Mouse (Mus musculus): ENCODE data around the gene Cnnm4. TPM values are rescaled to one million over a fixed set of nuclear protein-coding genes. Genes with fewer than 3 reads are reported as not detected.

Gene Cnnm4
- total RNA-seq, 1 experiment: 10.7 TPM

DNA sequence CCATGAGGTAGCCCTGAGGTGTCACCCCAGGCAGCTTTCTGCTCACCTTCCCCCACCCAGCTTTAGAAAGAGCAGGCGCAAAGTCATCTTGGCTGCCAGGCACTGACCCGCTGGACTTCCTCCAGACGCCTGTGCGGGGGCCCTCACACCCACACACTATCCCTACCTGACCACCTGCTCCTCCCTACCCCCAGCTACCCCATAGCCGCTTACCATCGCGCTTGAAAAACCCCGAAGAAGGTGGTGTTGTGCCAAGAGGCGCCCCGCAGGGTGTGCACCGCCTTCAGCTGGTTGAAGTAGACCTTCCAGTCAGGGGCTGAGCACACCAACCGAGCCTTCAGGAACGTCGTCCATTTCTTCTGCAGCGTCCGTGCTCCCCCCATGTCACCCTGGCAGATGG is 81.1 kb downstream of the Cnnm4 start:
- Histone ChIP-seq H3K27ac (ENCODE audit: insufficient read depth, low read depth, low read length, poor library complexity, severe bottlenecking) (no peak overlapping the region), H3K4me1 (ENCODE audit: control insufficient read depth in 2 of 2, insufficient read depth in 2 of 2, low read length in 2 of 2, poor library complexity in 1 of 2) (peaks cover 3 to 15% of the 10 kb centered on the region in 2 experiments; a peak in 2 of 4 replicates), H3K4me3 (ENCODE audit: insufficient read depth in 1 of 2, low read depth in 1 of 2, low read length in 2 of 2, poor library complexity in 1 of 2, severe bottlenecking in 1 of 2) (no peak overlapping the region), H3K9me3 (ENCODE audit: control insufficient read depth, insufficient read depth, low read depth, low read length) (no peaks in the 10 kb centered on the region), H3K36me3 (ENCODE audit: control insufficient read depth, insufficient read depth, low read length, poor library complexity, severe bottlenecking) (peaks cover 22% of the 10 kb centered on the region), H3K9ac (ENCODE audit: insufficient read depth, low read depth, low read length, poor library complexity, severe bottlenecking) (no peak overlapping the region; the same call in 1 of the 2 replicates)
- TF ChIP-seq MAFK (IDR thresholded peaks at IDR 0.05; ENCODE audit: insufficient read depth, low read depth, low read length) (no peak), ZNF384 (IDR thresholded peaks at IDR 0.05; ENCODE audit: low read depth, low read length) (no peak), ZC3H11A (IDR thresholded peaks at IDR 0.05; ENCODE audit: borderline replicate concordance, low read depth, low read length) (no peak), CHD2 (IDR thresholded peaks at IDR 0.05; ENCODE audit: low read depth, low read length) (no peak), HCFC1 (IDR thresholded peaks at IDR 0.05; ENCODE audit: borderline replicate concordance, insufficient read depth, low read length) (no peak)
- in situ Hi-C loops (cut with MboI; ENCODE audit: low sequenced_read_pairs in 2 of 2, unreplicated experiment in 2 of 2): no loop called here
- no peak for DNase-seq (ENCODE audit: low read depth, low spot score)

DNA sequence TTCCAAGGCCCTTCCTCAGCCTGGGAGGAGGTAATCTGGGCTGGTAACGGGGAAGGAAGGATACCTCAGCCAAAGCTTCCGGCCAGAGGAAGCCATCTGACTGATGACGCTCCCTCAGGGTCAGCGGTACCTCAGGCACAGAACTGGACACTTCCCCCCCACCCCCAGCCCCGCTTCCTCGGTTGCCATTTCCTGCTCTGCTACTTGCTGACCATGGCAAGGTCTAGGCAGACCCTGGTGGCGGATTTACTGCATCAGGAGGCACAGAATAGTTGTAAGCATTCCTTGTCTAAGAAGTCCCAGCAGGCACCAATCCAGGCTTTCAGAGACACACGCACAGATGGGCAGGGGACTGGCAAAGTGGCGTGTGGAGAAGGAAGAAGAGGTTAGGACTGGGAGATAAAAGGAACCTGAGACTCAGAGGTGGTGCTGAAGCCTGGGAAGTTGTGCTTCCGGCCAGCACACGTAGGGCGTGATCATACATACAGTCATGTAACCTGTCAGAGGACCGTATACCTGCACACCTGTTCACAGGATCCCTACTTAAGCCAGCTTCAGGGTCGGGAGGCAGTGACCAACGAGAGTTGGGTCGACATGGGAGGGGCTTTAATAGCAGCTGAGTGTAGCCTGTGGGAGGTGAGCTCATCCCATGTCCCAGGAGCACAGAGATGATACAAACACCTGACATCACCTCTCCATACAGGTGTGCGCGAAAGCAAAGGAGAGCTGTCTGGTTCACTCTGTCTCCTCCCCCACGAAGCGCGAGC is 83.4 kb downstream of the Cnnm4 start:
- no peak for TF ChIP-seq ZC3H11A (IDR thresholded peaks at IDR 0.05; ENCODE audit: borderline replicate concordance, low read depth, low read length)
- no peak for TF ChIP-seq MAFK (IDR thresholded peaks at IDR 0.05; ENCODE audit: insufficient read depth, low read depth, low read length)
- no peak for TF ChIP-seq ZNF384 (IDR thresholded peaks at IDR 0.05; ENCODE audit: low read depth, low read length)
- no peak for TF ChIP-seq HCFC1 (IDR thresholded peaks at IDR 0.05; ENCODE audit: borderline replicate concordance, insufficient read depth, low read length)
- TF ChIP-seq CHD2 (IDR thresholded peaks at IDR 0.05; ENCODE audit: low read depth, low read length): no peak
- in situ Hi-C loops (cut with MboI; ENCODE audit: low sequenced_read_pairs in 2 of 2, unreplicated experiment in 2 of 2): no loop called here
- no peak overlapping the region for H3K9ac ChIP-seq (ENCODE audit: insufficient read depth, low read depth, low read length, poor library complexity, severe bottlenecking)
- peaks cover 13% of the 10 kb centered on the region for H3K36me3 ChIP-seq (ENCODE audit: control insufficient read depth, insufficient read depth, low read length, poor library complexity, severe bottlenecking)
- DNase-seq (ENCODE audit: low read depth, low spot score): no peak
- H3K4me3 ChIP-seq (ENCODE audit: insufficient read depth in 1 of 2, low read depth in 1 of 2, low read length in 2 of 2, poor library complexity in 1 of 2, severe bottlenecking in 1 of 2): no peak overlapping the region
- H3K9me3 ChIP-seq (ENCODE audit: control insufficient read depth, insufficient read depth, low read depth, low read length): no peaks in the 10 kb centered on the region
- peaks cover 3 to 12% of the 10 kb centered on the region in 2 experiments; a peak in 2 of 4 replicates for H3K4me1 ChIP-seq (ENCODE audit: control insufficient read depth in 2 of 2, insufficient read depth in 2 of 2, low read length in 2 of 2, poor library complexity in 1 of 2)
- no peak overlapping the region for H3K27ac ChIP-seq (ENCODE audit: insufficient read depth, low read depth, low read length, poor library complexity, severe bottlenecking)

DNA sequence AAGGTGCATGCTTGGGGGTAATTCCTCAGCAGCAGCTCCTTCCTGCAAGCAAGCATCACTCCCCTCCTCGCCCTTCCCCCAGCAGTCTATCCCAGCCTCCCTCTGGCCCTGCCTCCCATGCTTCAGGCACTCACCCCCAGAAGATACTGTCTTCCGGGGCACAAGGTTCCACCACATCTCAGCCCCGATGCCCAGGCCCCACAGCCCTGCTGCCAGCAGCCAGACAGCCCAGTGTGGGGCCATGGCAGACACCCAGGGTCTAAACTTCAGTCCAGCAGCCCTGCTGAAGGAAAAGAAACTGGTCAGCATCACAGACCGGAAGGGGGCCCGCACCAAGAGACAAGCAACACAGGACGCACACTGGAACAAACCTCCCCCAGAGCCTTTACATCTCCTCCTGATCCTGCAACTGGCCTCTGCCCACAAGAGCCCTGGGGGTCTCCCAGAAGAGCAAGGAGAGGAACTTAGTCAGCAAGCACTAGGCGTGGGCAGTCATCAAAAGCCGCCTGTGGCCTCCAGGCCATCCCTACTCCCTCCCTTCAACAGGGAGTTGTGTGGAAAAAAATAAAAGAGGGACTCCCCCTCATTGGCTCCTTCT is 84.5 kb downstream of the Cnnm4 start:
- in situ Hi-C loops (cut with MboI; ENCODE audit: low sequenced_read_pairs in 2 of 2, unreplicated experiment in 2 of 2): no loop called here
- Histone ChIP-seq H3K9ac (ENCODE audit: insufficient read depth, low read depth, low read length, poor library complexity, severe bottlenecking) (peak overlapping the region; percentile 69; the same call in 1 of the 2 replicates), H3K27ac (ENCODE audit: insufficient read depth, low read depth, low read length, poor library complexity, severe bottlenecking) (no peak overlapping the region; the same call in 1 of the 2 replicates), H3K9me3 (ENCODE audit: control insufficient read depth, insufficient read depth, low read depth, low read length) (no peaks in the 10 kb centered on the region), H3K36me3 (ENCODE audit: control insufficient read depth, insufficient read depth, low read length, poor library complexity, severe bottlenecking) (peaks cover 8% of the 10 kb centered on the region), H3K4me3 (ENCODE audit: insufficient read depth in 1 of 2, low read depth in 1 of 2, low read length in 2 of 2, poor library complexity in 1 of 2, severe bottlenecking in 1 of 2) (peak overlapping the region; percentile 89 to 97), H3K4me1 (ENCODE audit: control insufficient read depth in 2 of 2, insufficient read depth in 2 of 2, low read length in 2 of 2, poor library complexity in 1 of 2) (peaks cover 3 to 12% of the 10 kb centered on the region in 2 experiments; a peak in 2 of 4 replicates)
- TF ChIP-seq CHD2 (IDR thresholded peaks at IDR 0.05; ENCODE audit: low read depth, low read length): no peak
- TF ChIP-seq HCFC1 (IDR thresholded peaks at IDR 0.05; ENCODE audit: borderline replicate concordance, insufficient read depth, low read length): no peak
- TF ChIP-seq ZC3H11A (IDR thresholded peaks at IDR 0.05; ENCODE audit: borderline replicate concordance, low read depth, low read length): no peak
- TF ChIP-seq MAFK (IDR thresholded peaks at IDR 0.05; ENCODE audit: insufficient read depth, low read depth, low read length): no peak
- TF ChIP-seq ZNF384 (IDR thresholded peaks at IDR 0.05; ENCODE audit: low read depth, low read length): no peak
- DNase-seq (ENCODE audit: low read depth, low spot score): no peak

DNA sequence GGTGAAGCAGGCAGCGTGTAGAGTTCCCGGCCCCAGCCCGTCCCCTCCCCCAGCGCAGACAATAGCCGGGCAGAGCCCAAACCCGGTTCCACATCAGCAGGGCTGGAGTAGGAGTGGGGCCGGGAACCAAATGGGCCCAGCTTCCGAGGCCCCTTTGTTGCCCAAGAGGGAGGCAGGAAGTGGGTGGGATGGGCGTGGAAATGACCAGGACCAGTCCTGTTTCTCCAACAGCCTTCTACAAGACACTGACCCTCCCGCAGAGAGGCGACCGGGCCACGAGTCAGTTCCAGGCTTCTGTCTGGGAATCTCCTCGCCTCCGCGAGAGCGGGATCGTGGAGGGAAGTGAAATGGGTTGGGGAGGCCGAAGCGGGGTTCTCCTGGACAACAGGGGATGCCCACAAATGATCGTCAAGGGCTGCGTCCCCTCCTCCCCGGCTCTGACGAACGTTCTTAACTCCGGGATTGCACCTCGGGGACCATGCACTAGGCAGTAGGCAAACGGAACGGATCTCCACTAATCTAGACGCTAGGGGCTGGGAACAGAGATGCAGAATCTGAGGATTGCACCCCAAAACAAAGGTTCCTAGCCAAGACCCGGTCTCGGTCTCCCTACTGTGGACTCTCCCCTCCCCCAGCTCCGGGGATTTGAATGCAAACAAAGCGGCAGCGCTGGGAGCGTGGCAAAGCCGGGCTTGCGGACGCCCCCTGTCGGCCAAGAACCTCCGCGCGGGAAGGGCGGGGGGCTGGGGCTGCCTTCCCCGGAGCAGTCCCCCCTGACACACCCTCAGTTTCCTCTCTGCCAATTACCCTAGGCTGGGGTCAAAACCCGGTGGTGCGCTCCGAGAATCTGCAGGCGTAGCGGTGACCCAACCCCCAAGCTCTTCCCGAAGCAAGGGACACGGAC is 85.4 kb downstream of the Cnnm4 start:
- peak; percentile 89 for DNase-seq (ENCODE audit: low read depth, low spot score)
- Histone ChIP-seq H3K9ac (ENCODE audit: insufficient read depth, low read depth, low read length, poor library complexity, severe bottlenecking) (peak overlapping the region; percentile 69), H3K4me3 (ENCODE audit: insufficient read depth in 1 of 2, low read depth in 1 of 2, low read length in 2 of 2, poor library complexity in 1 of 2, severe bottlenecking in 1 of 2) (peak overlapping the region; percentile 89 to 97), H3K4me1 (ENCODE audit: control insufficient read depth in 2 of 2, insufficient read depth in 2 of 2, low read length in 2 of 2, poor library complexity in 1 of 2) (peaks cover 3 to 13% of the 10 kb centered on the region in 2 experiments; a peak in 2 of 4 replicates), H3K36me3 (ENCODE audit: control insufficient read depth, insufficient read depth, low read length, poor library complexity, severe bottlenecking) (peaks cover 4% of the 10 kb centered on the region; the same call in 1 of the 2 replicates), H3K9me3 (ENCODE audit: control insufficient read depth, insufficient read depth, low read depth, low read length) (no peaks in the 10 kb centered on the region), H3K27ac (ENCODE audit: insufficient read depth, low read depth, low read length, poor library complexity, severe bottlenecking) (peak overlapping the region; percentile 4; the same call in 1 of the 2 replicates)
- TF ChIP-seq HCFC1 (IDR thresholded peaks at IDR 0.05; ENCODE audit: borderline replicate concordance, insufficient read depth, low read length) (0 out of 2 replicates have a peak, but pooled peaks have one; percentile 26), ZC3H11A (IDR thresholded peaks at IDR 0.05; ENCODE audit: borderline replicate concordance, low read depth, low read length) (no peak), ZNF384 (IDR thresholded peaks at IDR 0.05; ENCODE audit: low read depth, low read length) (no peak)
- in situ Hi-C loops (cut with MboI; ENCODE audit: low sequenced_read_pairs in 2 of 2, unreplicated experiment in 2 of 2): no loop called here

All from ES-E14 (cell line).